Mouse (Mus musculus): ENCODE data around the gene Tpp1.

The Tpp1 gene

GRCm38 (mm10) chr7:105726144-105726979 lies 25.7 kb downstream of the Tpp1 start:
- DNase-seq (ENCODE audit: low spot score), result no peak

- no peak for DNase-seq (ENCODE audit: low spot score)
These were observed 30.1 kb downstream of the Tpp1 start for GRCm38 (mm10) chr7:105721916-105722315.

- DNase-seq (ENCODE audit: low spot score), result no peak
These were observed 36.7 kb downstream of the Tpp1 start for GRCm38 (mm10) chr7:105715366-105715765.

GRCm38 (mm10) chr7:105708733-105709132 lies 43.3 kb downstream of the Tpp1 start:
- no peak for DNase-seq (ENCODE audit: low spot score)

- no peak for DNase-seq (ENCODE audit: low spot score)
These were observed 48.2 kb downstream of the Tpp1 start for GRCm38 (mm10) chr7:105703816-105704215.

GRCm38 (mm10) chr7:105703184-105703583 lies 48.9 kb downstream of the Tpp1 start:
- no peak for DNase-seq (ENCODE audit: low spot score)

All from testis, postnatal 10 days (tissue).